Mouse (Mus musculus) CD4-positive, CD25-positive, alpha-beta regulatory T cell, adult 2 months (primary cell): ENCODE data around the gene Prkch.

ENCODE experiments used
- DNase-seq: peaks from one replicate; pipeline ENCODE4 v3.0.0-alpha.2; 2012; ENCODE audit warnings: low read depth, low spot score

Gene Prkch

DNA sequence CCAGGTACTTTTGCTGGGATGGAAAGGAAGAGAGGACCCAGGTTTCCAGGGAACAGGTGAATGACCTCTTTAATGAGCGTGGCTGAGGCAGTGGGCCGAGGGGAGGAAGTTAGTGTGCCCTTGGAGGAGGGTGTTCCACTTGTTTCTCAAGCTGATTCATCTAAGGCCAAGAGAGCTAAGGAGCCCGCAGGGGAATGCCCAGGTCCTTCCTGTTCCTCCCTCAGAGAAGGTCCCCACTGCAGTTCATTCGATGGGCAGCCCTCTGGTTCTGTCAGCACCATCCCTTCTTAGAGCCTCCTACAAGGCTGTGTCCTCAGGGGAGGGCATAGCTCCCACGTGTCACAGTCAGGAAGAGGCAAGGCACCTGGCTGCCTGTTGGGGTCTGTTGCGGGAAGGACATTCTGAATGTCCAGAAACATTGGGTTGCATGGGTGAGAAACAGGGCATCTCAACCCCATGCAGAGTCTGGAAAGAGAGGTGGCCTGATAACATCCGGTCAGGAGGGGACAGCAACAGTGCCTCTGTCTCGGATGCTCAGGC lies 26.3 kb downstream of the Prkch start:
- DNase-seq = peak; percentile 72

DNA sequence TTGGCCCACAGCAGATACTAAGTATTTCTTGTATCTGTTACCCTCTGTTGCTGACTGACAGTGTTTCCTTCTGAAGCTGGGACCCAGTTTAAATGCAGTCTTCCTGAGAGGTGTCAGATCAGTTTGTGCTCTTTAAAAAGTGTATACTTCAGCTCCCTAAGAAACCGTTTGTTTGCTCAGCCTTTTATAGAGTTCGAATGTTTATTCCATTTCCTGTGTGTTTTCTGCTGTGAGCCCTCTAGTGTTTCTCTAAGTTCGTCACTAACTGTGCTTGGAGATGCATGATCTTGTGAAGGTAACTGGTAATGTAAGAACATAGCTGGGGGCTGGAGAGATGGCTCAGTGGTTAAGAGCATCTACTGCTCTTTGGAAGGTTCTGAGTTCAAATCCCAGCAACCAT lies 27.1 kb downstream of the Prkch start:
- peak; percentile 76 for DNase-seq

DNA sequence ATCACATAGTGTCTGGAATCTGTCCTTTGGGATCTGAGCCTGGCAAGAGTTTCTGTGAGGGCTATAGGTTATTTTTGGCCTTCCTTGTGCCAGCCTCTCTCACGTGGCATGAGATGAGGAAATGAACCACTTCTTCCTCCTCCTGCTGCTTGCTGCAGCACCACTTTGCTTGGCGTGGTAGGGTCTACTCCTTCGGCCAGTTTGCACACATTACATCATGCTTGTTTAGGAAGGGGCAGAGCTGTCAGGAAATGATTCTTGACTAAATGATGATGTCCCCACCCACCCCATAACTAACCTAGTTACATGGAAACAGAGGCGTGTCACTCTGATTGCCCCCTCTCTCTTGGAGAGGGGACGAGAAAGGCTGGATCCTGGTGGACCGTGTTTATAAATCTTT lies 28.6 kb downstream of the Prkch start:
- no peak for DNase-seq

DNA sequence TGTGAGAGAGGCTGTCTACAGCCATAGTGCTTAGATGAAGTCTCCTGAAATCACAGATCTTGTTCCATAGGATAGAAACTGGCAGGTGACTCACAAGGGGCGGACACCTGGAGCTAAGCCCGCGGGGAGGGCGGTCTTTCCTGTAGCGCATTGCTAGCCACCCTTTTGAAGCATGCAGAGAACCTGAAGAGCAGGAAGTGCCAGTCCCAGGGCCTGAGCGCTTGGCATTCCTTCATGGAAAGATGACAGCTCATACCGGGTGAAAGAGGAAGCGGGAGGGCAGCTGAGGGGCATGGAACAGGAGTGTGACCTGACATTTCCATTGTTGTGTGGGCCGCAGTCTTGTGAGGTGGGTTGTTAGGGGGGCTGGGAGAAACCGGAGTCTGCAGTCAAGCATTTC lies 33.1 kb downstream of the Prkch start:
- peak; percentile 45 for DNase-seq

DNA sequence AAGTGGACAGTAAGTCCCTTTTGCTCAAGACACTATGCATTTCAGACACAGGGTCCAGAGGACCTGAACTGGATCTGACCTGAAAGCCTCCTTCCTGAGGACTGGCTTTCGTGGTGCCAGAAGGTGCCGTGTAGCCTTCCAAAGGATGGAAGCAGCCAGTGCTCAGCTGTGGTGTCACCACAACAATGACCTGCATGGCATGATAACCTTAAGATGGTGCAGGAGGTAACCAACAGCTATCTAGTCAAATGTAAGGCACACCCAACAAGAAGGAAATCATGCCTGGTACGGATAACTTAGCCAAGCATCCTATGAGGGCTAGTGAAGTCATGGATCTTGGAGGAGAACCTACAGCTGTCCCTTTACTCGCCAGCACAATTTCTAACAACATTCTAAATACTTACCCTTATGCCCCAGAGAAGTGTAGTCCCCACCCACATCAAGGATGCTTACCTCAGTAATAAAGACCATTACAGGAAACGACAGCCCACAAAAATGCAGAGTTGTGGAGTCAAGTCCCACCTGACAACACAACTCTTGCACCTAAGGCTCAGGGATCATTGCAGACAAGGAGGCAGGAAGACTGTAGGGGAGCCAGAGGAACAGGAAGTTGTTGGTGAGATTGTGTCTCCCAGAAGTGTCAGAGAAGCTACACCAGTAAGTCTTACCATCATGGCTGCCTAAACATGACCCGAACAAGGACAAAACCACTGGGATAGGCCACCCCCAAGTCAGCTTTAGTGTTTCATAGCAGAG lies 40.9 kb downstream of the Prkch start:
- peak; percentile 62 for DNase-seq

DNA sequence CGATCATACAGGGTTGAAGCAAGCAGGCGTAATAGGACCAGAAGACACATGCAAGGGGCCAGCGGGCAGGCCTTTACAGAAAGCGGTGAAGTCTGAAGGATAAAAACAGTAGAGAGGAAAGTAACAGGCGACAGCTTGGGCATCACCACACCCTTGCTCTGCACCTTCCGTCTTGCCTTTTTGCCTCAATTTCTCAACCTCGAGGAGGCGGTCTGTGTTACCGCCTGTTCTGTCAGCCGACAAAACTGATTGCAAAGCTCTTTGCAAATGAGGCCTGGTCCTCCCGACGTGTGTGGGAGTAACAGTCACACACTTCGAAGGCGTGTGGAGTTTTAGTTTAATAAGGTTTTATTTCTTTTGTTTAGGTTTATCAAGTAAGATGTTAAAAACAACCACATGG lies 43.3 kb downstream of the Prkch start:
- peak; percentile 62 for DNase-seq

DNA sequence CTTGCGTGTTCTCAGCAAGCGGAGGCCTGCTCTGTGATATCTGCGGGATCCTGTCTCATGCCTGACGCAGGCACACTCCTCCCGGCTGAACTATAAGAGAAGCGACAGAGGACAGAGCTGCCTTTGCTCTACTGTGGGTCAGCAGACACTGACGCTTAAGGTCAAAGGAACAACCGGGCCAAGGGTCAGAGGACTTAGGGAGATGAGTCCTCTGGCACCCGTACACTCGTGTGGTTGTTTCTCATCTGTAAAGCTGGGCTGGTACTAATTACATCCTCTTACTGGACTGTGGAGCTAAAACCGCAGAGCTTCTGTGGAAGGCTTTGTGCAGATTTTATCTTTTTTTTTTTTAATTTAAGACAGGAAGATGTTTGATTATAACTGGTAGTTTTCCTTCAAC lies 46.0 kb downstream of the Prkch start:
- DNase-seq = peak; percentile 55

DNA sequence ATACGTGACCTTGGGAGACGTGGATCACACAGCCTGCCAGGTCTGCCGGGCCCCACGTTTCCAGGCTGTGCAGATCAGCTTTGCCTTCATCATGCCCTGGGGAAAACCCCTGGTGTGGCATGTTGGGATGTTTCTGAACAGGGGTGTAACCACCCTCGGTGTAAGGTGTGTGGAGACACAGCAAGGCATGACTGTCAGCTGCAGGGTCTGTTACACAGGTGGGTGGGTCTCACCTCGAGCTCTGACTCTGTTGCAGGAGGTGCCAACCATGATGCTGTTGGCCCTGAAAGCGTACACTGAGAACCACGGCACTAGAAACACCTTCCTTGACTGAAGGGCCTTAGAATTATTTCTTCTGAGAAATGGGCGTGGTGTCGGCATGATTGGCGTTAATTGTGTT lies 46.6 kb downstream of the Prkch start:
- DNase-seq = peak; percentile 83

DNA sequence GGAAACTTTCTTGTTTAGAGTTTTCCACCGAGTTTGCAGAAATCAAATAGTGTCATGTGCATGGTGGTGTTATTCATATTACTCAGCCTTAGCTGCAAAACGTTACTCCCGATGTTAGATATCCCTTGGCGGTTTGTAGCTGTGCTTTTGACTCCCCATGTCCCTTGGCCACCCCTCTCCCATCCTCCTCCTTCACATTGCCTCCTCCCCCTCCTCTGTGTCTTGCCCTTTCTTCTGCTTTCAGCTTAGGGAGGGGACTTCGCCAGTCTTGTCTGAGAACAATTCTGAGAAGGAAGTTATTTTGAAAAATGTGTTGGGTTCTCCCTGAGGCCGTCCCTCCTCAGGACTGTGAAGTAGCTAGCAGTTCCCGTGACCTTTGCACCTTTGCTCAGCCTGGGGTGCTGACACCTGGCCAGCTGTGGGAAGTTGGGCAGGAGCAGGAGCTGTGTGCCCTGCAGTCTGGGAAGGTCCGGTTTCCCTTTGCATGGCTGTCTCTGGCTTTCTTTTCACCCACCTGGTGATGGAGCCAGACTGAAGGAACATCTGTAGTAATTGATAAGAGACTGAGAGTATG lies 48.2 kb downstream of the Prkch start:
- peak; percentile 61 for DNase-seq

DNA sequence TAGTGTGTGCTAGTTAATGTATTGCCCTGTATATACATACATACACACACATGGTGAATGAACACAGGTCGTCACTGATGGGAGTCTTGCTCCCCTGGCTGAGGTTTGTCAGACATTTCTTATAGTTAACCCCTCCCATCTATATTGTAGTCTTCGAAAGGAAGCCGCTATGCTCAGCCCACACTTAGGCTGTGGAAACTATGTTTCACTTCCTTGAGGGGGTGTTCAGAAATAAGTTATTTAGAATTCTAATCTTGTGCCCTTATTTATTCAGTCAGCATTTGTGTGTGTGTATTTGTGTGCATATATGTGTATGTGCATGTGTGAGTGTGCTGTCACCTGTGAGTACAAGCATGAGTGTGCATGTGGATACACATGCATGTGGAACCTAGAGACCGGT lies 49.1 kb downstream of the Prkch start:
- DNase-seq = peak; percentile 75

DNA sequence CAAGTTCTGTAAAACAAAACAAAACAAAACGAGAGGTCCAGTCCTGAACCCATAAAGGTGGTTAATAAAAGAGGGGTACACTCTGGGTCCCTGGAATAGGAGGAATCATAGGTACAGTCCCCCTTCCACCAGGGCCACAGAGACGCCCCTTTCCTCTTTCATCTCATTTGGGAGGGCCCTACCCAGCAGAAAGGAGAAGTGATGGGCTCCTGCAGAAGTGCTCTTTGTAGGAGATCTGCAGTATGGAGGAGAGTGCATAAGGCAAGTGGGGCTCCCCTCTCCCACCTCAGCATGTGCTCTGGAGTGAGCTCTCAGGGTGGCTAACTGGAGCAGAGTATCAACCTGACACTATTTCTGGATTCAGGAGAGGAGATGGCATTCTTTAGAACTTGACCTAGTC lies 55.0 kb downstream of the Prkch start:
- no peak for DNase-seq

DNA sequence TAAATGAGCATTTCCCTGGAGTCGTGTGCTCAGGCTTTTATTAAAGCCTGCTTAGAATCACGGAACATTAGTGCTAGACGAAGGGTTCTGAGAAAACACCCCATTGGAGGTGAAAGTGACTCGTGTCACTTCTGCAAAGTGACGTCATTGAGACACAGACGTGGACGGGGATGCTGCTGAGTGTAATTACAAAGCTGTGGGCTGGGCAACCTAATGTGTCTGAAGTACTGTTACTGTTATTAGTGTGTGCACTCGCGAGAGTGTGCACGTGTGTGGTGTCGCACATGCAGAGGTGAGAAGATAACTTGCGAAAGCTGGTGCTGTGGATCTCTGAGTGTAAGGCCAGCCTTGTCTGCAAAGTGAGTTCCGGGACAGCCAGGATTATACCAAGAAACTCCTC lies 56.6 kb downstream of the Prkch start:
- peak; percentile 70 for DNase-seq

DNA sequence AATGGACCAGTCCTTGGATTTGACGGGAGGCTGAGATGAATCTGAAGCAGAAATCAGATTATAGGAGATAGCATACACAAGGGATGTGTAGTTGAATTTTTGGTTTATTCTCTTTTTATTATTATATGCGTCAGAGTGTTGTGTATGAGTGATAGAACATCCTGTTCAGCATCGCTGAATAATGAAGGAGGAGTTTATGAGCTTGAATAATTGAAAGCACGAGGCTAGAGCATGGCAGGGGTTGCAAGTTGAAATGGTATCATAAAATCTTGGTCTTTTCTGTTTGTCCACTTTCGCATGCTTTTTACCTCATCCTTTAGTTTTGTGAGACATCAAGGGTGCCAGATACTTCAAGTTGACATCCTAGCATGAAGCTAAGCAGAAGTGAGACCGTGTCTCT lies 60.6 kb downstream of the Prkch start:
- peak; percentile 56 for DNase-seq

DNA sequence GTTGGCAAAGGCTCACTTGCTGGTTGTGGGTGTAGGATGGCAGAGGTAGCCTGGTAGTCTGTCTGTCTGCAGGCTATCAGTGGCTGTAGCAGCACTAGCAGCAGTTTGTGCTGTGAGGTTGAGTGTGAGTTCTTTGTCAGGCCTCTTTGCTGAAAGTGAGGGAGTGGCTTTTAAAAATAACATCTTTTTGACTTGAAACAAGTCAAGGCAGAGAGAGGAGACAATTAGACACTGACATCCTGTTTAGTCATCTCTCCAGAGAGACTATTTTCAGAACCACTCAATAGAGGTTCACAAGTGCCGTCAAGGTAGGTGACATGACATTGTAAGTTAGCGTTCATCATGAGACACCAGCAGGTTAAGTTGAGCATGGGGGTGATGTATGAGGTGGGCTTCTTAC lies 63.1 kb downstream of the Prkch start:
- DNase-seq = peak; percentile 72

DNA sequence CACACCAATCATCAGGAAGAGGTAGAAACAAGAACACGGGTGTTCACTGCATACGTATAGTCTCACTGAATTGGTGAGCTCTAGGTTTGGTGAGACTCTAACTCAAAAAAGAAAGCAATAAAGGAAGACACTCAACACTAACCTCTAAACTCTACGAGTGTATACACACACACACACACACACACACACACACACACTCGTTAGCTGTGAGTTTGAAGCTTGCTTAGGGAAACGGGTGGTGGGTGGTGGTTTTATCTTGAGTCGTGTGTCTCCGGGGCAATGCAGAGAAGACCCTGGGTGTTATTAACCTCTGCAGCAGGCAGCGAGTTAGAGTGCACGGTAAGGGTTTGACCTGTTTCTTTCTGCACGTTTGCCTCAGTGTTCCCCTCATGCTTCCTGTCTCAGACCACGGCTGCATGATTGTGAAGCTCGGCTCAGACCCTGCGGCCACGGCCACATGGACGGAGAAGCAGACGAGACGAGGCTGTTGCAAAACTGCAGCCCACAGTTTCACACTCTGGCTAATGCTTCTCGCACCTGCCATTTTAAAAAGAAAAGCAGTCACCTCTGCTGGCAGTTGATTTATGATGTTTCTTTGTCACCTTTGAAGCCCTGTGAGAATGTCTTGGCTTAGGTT lies 72.1 kb downstream of the Prkch start:
- peak; percentile 55 for DNase-seq

DNA sequence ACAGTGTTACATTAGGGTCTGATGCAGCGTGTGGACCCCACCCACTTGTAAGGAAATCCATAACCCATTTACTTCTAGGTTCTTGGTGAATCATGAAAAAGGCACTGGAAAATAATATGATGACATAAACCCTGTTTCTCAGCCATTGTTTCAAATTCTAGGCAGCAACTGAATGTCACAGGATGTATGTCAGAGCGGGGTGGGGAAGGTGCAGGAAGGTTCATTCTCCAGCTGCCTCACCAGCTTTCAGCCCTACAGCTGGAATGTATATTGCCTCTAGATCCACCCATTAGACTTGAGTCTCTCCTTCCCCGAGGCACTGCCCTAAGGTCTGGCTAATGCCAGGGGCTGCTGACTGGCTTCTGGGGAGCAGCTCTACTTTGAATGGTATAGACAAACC lies 78.8 kb downstream of the Prkch start:
- peak; percentile 66 for DNase-seq

DNA sequence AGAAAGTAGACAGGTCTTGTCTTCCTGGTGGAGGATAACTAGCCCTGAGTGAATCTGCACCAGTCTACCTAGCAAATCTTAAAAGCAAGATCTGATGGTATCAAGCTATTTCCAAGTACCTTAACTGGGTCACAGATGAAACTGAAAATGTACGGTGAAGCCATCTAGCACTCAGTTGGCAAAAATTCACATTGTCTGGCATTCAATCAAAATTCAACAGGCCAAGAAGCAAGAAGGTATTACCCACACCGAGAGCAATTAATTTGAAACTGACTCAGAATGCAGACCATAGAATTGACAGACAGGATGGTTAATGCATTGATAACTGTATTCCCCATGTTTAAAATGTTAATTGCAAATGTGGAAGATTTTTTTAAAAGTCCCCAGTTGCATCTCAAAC lies 82.1 kb downstream of the Prkch start:
- DNase-seq = no peak

DNA sequence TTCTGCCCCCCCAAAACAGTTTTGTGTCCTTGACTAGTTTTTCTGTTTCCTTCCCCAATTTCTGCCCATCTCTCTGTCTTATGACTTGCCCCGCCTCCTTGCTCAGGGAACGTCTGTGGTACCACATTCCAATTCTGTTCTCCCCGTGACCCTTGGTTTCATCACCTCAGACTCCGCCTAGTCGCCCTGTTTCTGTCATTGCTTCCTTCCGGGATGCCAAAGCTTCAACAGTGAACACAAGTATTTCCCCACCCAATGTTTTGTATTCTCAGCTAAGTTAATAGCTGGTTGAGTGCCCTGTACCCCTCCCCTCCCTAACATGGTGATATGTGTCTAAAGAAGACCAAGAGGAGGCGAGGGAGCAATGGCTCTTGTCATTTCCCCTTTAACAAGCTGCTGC lies 83.0 kb downstream of the Prkch start:
- no peak for DNase-seq

DNA sequence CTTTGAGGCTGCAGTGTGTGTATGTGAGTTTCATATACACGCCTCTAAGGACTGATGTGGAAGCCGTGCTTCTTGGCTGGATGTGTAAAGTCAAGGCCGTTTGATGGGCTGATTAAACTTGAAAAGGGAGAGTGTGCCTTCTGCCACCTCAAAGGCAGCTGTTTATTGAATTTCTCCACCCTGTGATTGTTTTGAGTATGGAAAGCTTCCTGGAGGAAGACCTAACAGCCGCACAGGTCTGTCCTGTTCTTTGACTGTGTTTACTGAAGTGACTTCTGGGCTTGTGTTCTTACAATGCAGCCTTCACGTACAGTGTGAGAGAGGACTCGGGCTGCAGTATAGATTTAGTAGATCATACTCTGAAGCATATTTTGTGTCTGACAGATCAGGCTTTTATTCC lies 86.1 kb downstream of the Prkch start:
- DNase-seq = peak; percentile 46

DNA sequence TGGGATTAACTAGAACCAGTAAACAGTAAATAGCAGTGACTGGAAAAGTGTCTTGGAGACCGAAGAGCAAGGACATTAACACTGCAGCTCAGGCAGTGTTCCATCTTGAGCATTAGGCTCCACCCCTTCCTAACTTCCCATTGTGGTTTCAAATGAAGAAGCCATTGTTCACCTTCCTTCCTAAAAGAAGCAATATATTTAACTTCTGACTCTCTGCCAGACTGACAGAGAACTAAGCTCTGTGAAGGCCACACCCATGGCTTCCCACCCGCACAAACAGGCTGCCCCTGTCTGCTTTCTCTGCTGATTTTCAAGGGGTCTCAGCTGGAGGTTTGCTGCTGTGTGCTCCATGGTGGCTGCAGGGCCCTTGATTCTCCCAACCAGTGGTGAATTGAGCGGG lies 86.9 kb downstream of the Prkch start:
- DNase-seq = peak; percentile 39

DNA sequence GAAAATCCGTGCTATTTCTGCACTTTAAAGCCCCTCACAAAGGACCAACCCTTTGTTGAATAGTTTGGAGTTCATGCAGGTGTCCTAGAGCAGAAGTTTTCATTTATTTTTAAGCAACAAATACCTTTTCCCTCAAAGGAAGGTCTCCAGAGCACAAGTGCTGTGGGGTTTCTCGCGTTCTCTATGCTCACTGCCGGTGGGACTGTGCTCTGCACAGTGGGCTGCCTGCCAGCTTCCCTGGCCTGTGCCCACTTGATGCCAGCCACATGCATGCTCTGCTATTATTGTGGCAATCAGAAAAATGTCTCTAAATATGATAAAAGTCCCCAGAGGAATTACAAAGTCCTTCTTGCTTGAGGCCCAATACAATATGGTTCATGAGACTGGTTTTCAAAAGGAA lies 87.4 kb downstream of the Prkch start:
- DNase-seq = no peak

DNA sequence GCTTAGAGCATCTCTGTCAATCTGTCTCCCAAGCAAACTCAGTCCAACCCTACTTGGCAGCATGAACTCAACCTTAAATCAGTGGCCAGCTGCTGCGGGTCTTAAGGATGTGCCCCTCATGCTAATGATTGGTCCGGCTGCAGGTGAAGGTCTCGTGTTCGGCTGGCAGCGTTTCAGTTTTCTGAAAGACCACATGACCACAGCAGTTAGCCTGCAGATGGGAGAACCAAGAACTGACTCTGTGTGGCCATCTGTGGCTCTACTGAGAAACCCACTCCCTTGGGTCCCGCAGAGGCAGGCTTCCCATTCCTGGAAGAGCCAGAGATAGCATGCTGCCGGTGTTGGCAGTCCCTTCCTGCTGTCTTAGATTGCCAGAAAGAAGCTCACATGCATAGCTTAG lies 89.2 kb downstream of the Prkch start:
- DNase-seq = no peak

DNA sequence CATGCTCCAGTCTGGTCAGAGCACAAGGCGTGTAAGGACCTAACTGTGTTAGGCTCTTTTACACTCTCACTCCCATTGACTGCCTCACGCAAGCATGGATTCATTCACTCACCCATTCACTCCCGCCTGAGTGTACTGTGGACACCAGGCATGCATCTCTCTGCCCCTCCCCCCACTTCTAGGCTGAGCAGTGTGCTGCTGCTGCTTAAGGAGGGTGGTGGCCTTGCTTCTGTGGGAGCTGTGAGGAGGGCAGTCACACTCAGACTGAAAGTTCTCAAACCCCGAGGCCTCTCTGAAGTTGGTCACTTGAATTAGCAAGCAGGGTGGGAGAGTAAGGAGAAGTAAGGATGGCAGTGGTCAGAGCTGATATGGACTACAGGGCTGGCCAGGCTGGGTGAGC lies 90.6 kb downstream of the Prkch start:
- DNase-seq = peak; percentile 54
